Mouse (Mus musculus): ENCODE measurements around the gene Itpr2. TPM values are rescaled to one million over a fixed set of nuclear protein-coding genes. Genes with fewer than 3 reads are reported as not detected.

Gene Itpr2
- polyA plus RNA-seq, 1 experiment from 2014 or later: 6.3 TPM

GRCm38 (mm10) chr6:146215302-146215701 is 286.7 kb downstream of the Itpr2 start:
- WGBS: 79% methylated on average over 2 of the region's 2 CpGs
- H3K27me3 ChIP-seq (replicated peaks; ENCODE audit: control insufficient read depth, insufficient read depth, low read length): no peaks in the 10 kb centered on the region
- no peak overlapping the region for H3K4me3 ChIP-seq (ENCODE audit: low read depth, low read length)
- no peak overlapping the region for H3K4me2 ChIP-seq (replicated peaks; ENCODE audit: low read depth)
- ATAC-seq: no peak
- H3K9me3 ChIP-seq (ENCODE audit: control insufficient read depth): no peaks in the 10 kb centered on the region
- no peak overlapping the region for H3K27ac ChIP-seq (ENCODE audit: low read depth, low read length)
- H3K9ac ChIP-seq (ENCODE audit: low read depth, low read length): no peak overlapping the region
- no peaks in the 10 kb centered on the region for H3K36me3 ChIP-seq (ENCODE audit: control insufficient read depth, insufficient read depth)
- TF ChIP-seq CTCF (IDR thresholded peaks at IDR 0.05; ENCODE audit: low read depth): no peak
- no peaks in the 10 kb centered on the region for H3K4me1 ChIP-seq (replicated peaks; ENCODE audit: control insufficient read depth, insufficient read depth, low read length)

GRCm38 (mm10) chr6:146212339-146212738 is 289.7 kb downstream of the Itpr2 start:
- no peak overlapping the region for H3K4me2 ChIP-seq (replicated peaks; ENCODE audit: low read depth)
- no peak for TF ChIP-seq CTCF (IDR thresholded peaks at IDR 0.05; ENCODE audit: low read depth)
- no peaks in the 10 kb centered on the region for H3K4me1 ChIP-seq (replicated peaks; ENCODE audit: control insufficient read depth, insufficient read depth, low read length)
- no peak overlapping the region for H3K27ac ChIP-seq (ENCODE audit: low read depth, low read length)
- H3K9ac ChIP-seq (ENCODE audit: low read depth, low read length): no peak overlapping the region
- H3K9me3 ChIP-seq (ENCODE audit: control insufficient read depth): no peaks in the 10 kb centered on the region
- no peaks in the 10 kb centered on the region for H3K36me3 ChIP-seq (ENCODE audit: control insufficient read depth, insufficient read depth)
- WGBS: over 99% methylated on average over 3 of the region's 3 CpGs
- ATAC-seq: no peak
- no peaks in the 10 kb centered on the region for H3K27me3 ChIP-seq (replicated peaks; ENCODE audit: control insufficient read depth, insufficient read depth, low read length)
- no peak overlapping the region for H3K4me3 ChIP-seq (ENCODE audit: low read depth, low read length)

GRCm38 (mm10) chr6:146211233-146211632 is 290.8 kb downstream of the Itpr2 start:
- no peak overlapping the region for H3K4me3 ChIP-seq (ENCODE audit: low read depth, low read length)
- 79% methylated on average over 6 of the region's 6 CpGs for WGBS

GRCm38 (mm10) chr6:146208983-146209382 is 293.0 kb downstream of the Itpr2 start:
- Histone ChIP-seq H3K9ac (ENCODE audit: low read depth, low read length) (no peak overlapping the region), H3K9me3 (ENCODE audit: control insufficient read depth) (no peaks in the 10 kb centered on the region), H3K36me3 (ENCODE audit: control insufficient read depth, insufficient read depth) (no peaks in the 10 kb centered on the region), H3K27ac (ENCODE audit: low read depth, low read length) (no peak overlapping the region), H3K4me3 (ENCODE audit: low read depth, low read length) (no peak overlapping the region), H3K4me2 (replicated peaks; ENCODE audit: low read depth) (no peak overlapping the region), H3K4me1 (replicated peaks; ENCODE audit: control insufficient read depth, insufficient read depth, low read length) (no peaks in the 10 kb centered on the region), H3K27me3 (replicated peaks; ENCODE audit: control insufficient read depth, insufficient read depth, low read length) (no peaks in the 10 kb centered on the region)
- TF ChIP-seq CTCF (IDR thresholded peaks at IDR 0.05; ENCODE audit: low read depth): no peak
- no peak for ATAC-seq
- WGBS: 52% methylated on average over 6 of the region's 6 CpGs

More at GRCm38 (mm10) chr6:146211233-146211632, 290.8 kb downstream of the Itpr2 start:
- H3K27me3 ChIP-seq (replicated peaks; ENCODE audit: control insufficient read depth, insufficient read depth, low read length): no peaks in the 10 kb centered on the region
- no peak overlapping the region for H3K4me2 ChIP-seq (replicated peaks; ENCODE audit: low read depth)
- no peaks in the 10 kb centered on the region for H3K4me1 ChIP-seq (replicated peaks; ENCODE audit: control insufficient read depth, insufficient read depth, low read length)
- no peaks in the 10 kb centered on the region for H3K36me3 ChIP-seq (ENCODE audit: control insufficient read depth, insufficient read depth)
- ATAC-seq: no peak
- no peak overlapping the region for H3K27ac ChIP-seq (ENCODE audit: low read depth, low read length)
- TF ChIP-seq CTCF (IDR thresholded peaks at IDR 0.05; ENCODE audit: low read depth): no peak
- H3K9me3 ChIP-seq (ENCODE audit: control insufficient read depth): no peaks in the 10 kb centered on the region
- no peak overlapping the region for H3K9ac ChIP-seq (ENCODE audit: low read depth, low read length)

DNA sequence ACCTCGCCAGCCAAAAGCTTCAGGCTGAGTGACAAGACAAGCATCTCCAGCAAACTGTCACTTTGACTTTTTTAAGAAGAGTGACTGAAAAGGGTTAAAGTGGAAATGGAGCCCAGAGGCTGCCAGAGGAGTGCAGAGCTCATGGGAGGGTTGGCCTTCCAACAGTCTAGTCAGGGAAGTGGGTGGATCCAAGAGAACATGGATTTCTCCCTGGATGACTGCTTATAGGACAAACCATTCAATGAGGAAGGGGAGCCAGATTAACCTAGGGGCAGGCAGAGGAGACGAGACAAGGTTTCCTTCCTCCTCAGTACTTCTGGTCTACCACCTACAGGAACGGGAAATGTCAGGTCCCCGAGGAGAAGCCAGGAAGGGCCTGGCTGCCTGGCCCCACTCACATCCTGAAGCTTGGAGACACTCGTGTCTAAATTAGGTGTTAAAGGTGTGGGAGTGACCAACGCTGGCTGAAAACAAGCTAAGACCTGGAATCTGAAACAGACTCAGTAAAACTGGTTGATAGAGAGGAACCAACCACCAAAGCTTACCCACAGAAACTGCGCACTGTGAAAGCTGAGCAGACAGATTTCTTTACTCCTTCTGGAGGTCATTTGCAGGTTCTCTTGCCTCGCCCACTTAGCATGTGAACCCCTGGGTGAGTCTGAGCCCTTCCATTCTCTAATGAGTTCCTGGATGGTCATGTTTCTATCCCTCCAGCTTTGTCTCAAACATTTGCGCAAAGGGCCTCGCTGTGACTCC is 294.6 kb downstream of the Itpr2 start:
- WGBS: 74% methylated on average over 10 of the region's 10 CpGs
- no peaks in the 10 kb centered on the region for H3K27me3 ChIP-seq (replicated peaks; ENCODE audit: control insufficient read depth, insufficient read depth, low read length)
- TF ChIP-seq CTCF (IDR thresholded peaks at IDR 0.05; ENCODE audit: low read depth): no peak
- no peak overlapping the region for H3K9ac ChIP-seq (ENCODE audit: low read depth, low read length)
- no peaks in the 10 kb centered on the region for H3K36me3 ChIP-seq (ENCODE audit: control insufficient read depth, insufficient read depth)
- H3K4me2 ChIP-seq (replicated peaks; ENCODE audit: low read depth): no peak overlapping the region
- no peak overlapping the region for H3K27ac ChIP-seq (ENCODE audit: low read depth, low read length)
- no peak for ATAC-seq
- H3K9me3 ChIP-seq (ENCODE audit: control insufficient read depth): no peaks in the 10 kb centered on the region
- H3K4me3 ChIP-seq (ENCODE audit: low read depth, low read length): no peak overlapping the region
- no peaks in the 10 kb centered on the region for H3K4me1 ChIP-seq (replicated peaks; ENCODE audit: control insufficient read depth, insufficient read depth, low read length)

- no peaks in the 10 kb centered on the region for H3K9me3 ChIP-seq (ENCODE audit: control insufficient read depth)
- H3K4me2 ChIP-seq (replicated peaks; ENCODE audit: low read depth): no peak overlapping the region
- no peak for TF ChIP-seq CTCF (IDR thresholded peaks at IDR 0.05; ENCODE audit: low read depth)
- no peaks in the 10 kb centered on the region for H3K36me3 ChIP-seq (ENCODE audit: control insufficient read depth, insufficient read depth)
- no peaks in the 10 kb centered on the region for H3K27me3 ChIP-seq (replicated peaks; ENCODE audit: control insufficient read depth, insufficient read depth, low read length)
- WGBS: 46% methylated on average over 2 of the region's 2 CpGs
- H3K4me3 ChIP-seq (ENCODE audit: low read depth, low read length): no peak overlapping the region
- H3K27ac ChIP-seq (ENCODE audit: low read depth, low read length): no peak overlapping the region
- H3K4me1 ChIP-seq (replicated peaks; ENCODE audit: control insufficient read depth, insufficient read depth, low read length): no peaks in the 10 kb centered on the region
- H3K9ac ChIP-seq (ENCODE audit: low read depth, low read length): no peak overlapping the region
- ATAC-seq: no peak
These were observed 296.9 kb downstream of the Itpr2 start for GRCm38 (mm10) chr6:146205136-146205535.

Data from intestine, postnatal 0 days (tissue).